Mouse (Mus musculus) kidney, adult 2 months (tissue): Measurements from ENCODE around the gene Tcf25.

Experiments
- CTCF ChIP-seq: fragments of 200-500 bp; conservative IDR thresholded peaks from 2 replicates; pipeline ENCODE4 v1.5.1; 2011; ENCODE audit warnings: low read depth, mild to moderate bottlenecking, control low read depth, low read length, moderate library complexity, mixed read lengths; ENCODE audit not compliant: insufficient read depth, insufficient read length
- POLR2A ChIP-seq: fragments of 200-500 bp; IDR thresholded peaks from one replicate; pipeline ENCODE4 v1.6.1; 2011; ENCODE audit warnings: low read depth, low read length, control low read depth

DNA sequence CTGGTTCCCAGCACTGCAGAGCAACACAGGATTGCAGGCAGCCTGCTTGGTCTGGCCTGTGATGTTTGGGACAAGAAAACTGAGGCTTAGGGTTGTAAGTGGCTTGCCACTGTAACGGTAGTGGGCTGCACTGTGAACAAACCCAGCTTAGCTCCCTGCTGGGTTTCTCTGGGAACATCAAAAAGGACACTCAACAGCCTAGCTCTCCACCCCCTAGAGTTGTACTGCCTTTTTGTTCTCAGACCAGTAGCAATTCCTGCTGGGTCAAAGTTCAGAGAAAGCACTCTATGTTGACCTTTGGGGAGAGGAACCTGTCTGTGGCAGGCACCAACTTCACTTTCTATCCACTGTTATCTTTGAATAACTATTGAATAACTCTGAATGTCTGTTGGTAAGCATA, 39.1 kb upstream of the Tcf25 start:
- no peak for TF ChIP-seq POLR2A
- no peak for TF ChIP-seq CTCF
